Mouse (Mus musculus): ENCODE measurements around the gene Psmb3. TPM values are rescaled to one million over a fixed set of nuclear protein-coding genes. Genes with fewer than 3 reads are reported as not detected.

The Psmb3 gene
- total RNA-seq, 2 experiments from 2014 or later: 153 to 159 TPM

Small RNA genes within 50 kb of the gene (microRNA-seq; reads per million reads assigned to microRNA genes)
- gene Gm24158 (not detected), gene Mir6927 (0.86 reads per million), gene Mir8102 (not detected)

Other genes starting within 250 kb of the Psmb3 start
- not detected for gene 4933428G20Rik, start 203.1 kb upstream of the Psmb3 start, total RNA-seq (2021)
- 100 to 1,000 TPM; 281 to 294 TPM for gene Srcin1, start 127.2 kb upstream of the Psmb3 start, total RNA-seq (2021)
- 10 to 100 TPM; 15.0 to 18.4 TPM for gene Epop, start 73.7 kb upstream of the Psmb3 start, total RNA-seq (2021)
- gene Mllt6, start 40.0 kb upstream of the Psmb3 start, total RNA-seq (2021): 10 to 100 TPM; 66.9 to 71.6 TPM
- 10 to 100 TPM; 34.6 to 37.8 TPM for gene Cisd3, start 17.6 kb upstream of the Psmb3 start, total RNA-seq (2021)
- gene Pcgf2, start 2.9 kb upstream of the Psmb3 start, total RNA-seq (2021): 10 to 100 TPM; 48.3 to 51.6 TPM
- gene Pip4k2b, start 41.3 kb downstream of the Psmb3 start, total RNA-seq (2021): 100 to 1,000 TPM; 146 to 153 TPM
- gene Cwc25, start 63.2 kb downstream of the Psmb3 start, total RNA-seq (2021): 10 to 100 TPM; 18.8 to 19.4 TPM
- under 1 TPM; 0.60 to 0.63 TPM for gene 1700001P01Rik, start 72.5 kb downstream of the Psmb3 start, total RNA-seq (2021)
- 100 to 1,000 TPM; 423 to 456 TPM for gene Rpl23, start 79.0 kb downstream of the Psmb3 start, total RNA-seq (2021)
- 100 to 1,000 TPM; 190 to 203 TPM for gene Lasp1, start 95.6 kb downstream of the Psmb3 start, total RNA-seq (2021)
- gene B230217C12Rik, start 137.4 kb downstream of the Psmb3 start, total RNA-seq (2021): 10 to 100 TPM; 40.0 to 45.1 TPM
- gene Fbxo47, start 180.8 kb downstream of the Psmb3 start, total RNA-seq (2021): under 1 TPM; 0.63 to 0.86 TPM